Mouse (Mus musculus) bone marrow, adult 2 months (tissue): Measurements from ENCODE around the gene Rassf5. TPM values are rescaled to one million over a fixed set of nuclear protein-coding genes. Genes with fewer than 3 reads are reported as not detected.

Source experiments
- H3K27ac ChIP-seq: fragments of 200-500 bp; 2 replicates; pipeline ENCODE4 v1.5.1; 2012; ENCODE audit warnings: low read depth, mild to moderate bottlenecking, control low read depth, inconsistent platforms, low read length; ENCODE audit not compliant: control insufficient read depth, poor library complexity, insufficient read depth
- H3K4me1 ChIP-seq: fragments of 200-500 bp; 2 replicates; pipeline ENCODE4 v1.6.1; 2011; ENCODE audit warnings: low read length; ENCODE audit not compliant: control insufficient read depth, insufficient read depth
- H3K4me3 ChIP-seq: fragments of 200-500 bp; replicated peaks from 2 replicates; pipeline ENCODE3; 2011; ENCODE audit warnings: mild to moderate bottlenecking, low read depth, low read length, control low read depth; ENCODE audit not compliant: control insufficient read depth
- CTCF ChIP-seq: fragments of 200-500 bp; IDR thresholded peaks from 2 replicates; pipeline ENCODE4 v1.5.1; 2011; ENCODE audit warnings: low read length, control low read depth; ENCODE audit not compliant: control insufficient read depth, insufficient read depth
- POLR2A ChIP-seq: fragments of 200-500 bp; IDR thresholded peaks from 2 replicates; pipeline ENCODE4 v1.6.1; 2011; ENCODE audit warnings: low read depth, mild to moderate bottlenecking, control low read depth, low read length, borderline replicate concordance; ENCODE audit not compliant: control insufficient read depth
- WGBS: fragments of 180-500 bp; shearing (Covaris S2); methylation state at CpG from one replicate; pipeline ENCODE4 v1.1.7; 2018; 5-methylcytosine and 5-hydroxymethylcytosine counted together
- polyA plus RNA-seq: library from polyadenylated mRNA; stranded (reverse); fragments of >200 nt; gene quantifications from 2 replicates; pipeline ENCODE4 v1.2.4, GENCODE M21; 2011; ENCODE audit warnings: low replicate concordance; ENCODE audit not compliant: missing spikeins, insufficient read depth, insufficient read length

Gene Rassf5
- polyA plus RNA-seq, 1 experiment = 21.8 TPM

DNA sequence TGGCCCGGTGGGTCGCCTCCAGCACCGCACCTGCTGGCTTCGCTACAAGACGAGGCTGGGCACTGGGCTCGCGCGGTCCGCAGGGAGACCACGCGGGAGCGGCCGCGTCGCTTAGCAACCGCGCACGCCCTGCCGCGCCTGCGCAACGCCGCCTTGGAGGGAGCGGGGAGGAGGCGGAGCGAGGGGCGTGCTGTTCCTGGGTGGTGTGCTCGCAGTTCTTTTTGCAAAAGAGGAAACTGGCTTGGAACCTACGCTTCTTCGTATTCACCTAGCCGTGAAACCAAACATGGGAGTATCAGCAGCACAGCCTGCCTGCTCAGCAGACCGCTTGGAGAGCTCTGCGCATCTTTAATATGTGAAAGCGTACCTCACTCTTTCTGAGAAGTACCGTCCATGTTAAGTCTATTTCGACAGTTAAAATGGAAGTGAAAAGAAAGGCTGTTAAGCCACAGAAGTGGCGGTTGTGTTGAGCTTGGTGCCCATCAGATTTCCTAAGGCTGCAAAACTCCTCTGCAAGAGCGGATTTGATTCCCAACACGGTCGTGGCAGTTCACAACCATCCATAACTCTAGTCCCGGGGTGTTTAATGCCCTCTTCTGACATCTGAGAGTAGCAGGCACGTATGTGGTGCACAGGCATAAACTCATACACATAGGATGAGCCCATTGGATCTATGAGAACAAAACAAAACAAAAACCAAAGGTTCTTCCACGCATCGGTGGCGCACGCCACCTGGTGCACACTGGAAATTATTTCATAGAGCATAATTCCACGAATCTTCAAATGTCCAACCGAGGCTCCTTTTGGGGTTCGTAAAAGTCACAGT is 106.7 kb downstream of the Rassf5 start, which contains the start of gene Dyrk3:
TSS of gene Dyrk3 (minus strand) at position 150 of the 826 bp plus-strand sequence.
- Histone ChIP-seq H3K4me1 (peaks cover 4% of the 10 kb centered on the region; the same call in 1 of the 2 replicates), H3K27ac (peak within 1 kb of the TSS; percentile 82), H3K4me3 (peak within 1 kb of the TSS; percentile 73)
- TF ChIP-seq CTCF = peak; percentile 59; the same call in 1 of the 2 replicates
- peak; percentile 61 for TF ChIP-seq POLR2A
- WGBS = under 1% methylated on average over 49 of the region's 49 CpGs

DNA sequence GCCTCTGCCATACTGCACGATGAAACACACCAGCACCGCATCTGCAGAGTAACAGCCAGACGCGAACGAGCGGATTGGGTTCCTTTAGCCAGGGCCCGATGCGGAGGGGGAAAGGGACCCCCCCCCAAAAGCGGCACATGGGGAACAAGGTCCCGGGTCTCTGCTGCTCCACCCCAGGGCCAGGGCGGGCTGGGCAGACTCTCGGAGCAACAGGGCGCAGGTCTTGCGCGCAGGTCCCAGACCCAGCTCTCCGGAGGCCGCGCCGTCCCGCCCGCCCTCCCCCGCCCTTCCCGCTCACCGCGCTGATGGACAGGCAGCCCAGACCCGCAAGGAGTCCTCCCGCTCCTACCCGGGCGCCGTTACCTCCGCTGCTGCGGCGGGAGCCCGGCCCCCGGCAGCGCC is 107.3 kb downstream of the Rassf5 start:
- no peak for TF ChIP-seq CTCF
- no peak for TF ChIP-seq POLR2A
- Histone ChIP-seq H3K4me1 (peaks cover 4% of the 10 kb centered on the region; the same call in 1 of the 2 replicates), H3K27ac (peak overlapping the region; percentile 59; the same call in 1 of the 2 replicates), H3K4me3 (peak overlapping the region; percentile 73)
- under 1% methylated on average over 36 of the region's 36 CpGs for WGBS

DNA sequence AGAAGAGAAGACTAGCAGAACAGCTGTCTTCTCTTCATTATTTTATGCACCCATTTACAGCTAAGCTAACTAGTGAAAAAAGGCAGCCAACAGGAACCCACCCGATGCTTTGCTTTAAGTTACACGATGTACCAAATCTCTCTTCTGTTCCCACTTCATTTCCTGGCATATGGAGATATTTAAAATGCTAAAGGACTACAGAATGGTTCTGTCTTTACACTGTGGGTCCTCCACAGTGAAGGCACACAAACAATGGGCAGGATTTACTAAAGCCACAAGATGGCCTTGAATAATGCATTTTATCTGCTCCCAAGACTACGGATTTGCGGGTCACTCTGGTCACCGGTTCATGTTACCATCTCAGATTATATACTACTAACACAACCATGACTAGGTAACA is 107.9 kb downstream of the Rassf5 start:
- Histone ChIP-seq H3K4me3 (peak overlapping the region; percentile 22), H3K4me1 (peaks cover 4% of the 10 kb centered on the region; the same call in 1 of the 2 replicates), H3K27ac (no peak overlapping the region)
- TF ChIP-seq POLR2A = no peak
- TF ChIP-seq CTCF = no peak
- 24% methylated on average over 5 of the region's 5 CpGs for WGBS

DNA sequence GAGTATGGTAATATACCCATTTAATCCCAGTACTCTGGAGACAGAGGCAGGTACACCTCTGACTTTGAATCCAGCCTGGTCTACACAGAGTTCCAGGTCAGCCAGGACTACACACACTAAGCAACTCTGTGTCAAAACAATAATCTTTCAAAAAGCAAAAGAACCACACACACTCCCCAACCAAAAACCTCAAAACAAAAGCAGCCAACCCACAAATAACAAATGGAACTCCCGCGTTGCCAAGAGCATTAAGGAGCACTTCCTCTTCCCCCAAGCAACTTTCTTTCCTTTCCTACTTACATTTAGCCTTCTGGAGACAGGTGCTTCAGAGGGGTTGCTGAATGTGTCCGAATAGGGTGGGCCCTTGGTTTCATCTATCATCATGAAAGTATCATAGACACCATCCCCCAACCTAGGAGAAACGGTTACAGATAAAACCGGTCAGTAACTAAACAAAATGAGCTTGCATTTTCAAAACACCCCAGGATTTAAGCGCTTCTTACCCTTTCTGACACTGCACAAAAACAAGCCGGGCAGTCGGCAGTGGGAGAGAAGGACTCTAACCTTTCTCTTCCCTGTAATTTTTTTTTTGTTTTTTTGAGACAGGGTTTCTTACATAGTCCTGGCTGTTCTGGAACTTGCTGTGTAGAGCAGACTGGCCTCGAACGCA is 109.0 kb downstream of the Rassf5 start:
- TF ChIP-seq POLR2A (no peak), CTCF (no peak)
- 7% methylated on average over 10 of the region's 10 CpGs for WGBS
- Histone ChIP-seq H3K4me3 (peak overlapping the region; percentile 58), H3K4me1 (peaks cover 4% of the 10 kb centered on the region; the same call in 1 of the 2 replicates), H3K27ac (peak overlapping the region; percentile 38; the same call in 1 of the 2 replicates)

DNA sequence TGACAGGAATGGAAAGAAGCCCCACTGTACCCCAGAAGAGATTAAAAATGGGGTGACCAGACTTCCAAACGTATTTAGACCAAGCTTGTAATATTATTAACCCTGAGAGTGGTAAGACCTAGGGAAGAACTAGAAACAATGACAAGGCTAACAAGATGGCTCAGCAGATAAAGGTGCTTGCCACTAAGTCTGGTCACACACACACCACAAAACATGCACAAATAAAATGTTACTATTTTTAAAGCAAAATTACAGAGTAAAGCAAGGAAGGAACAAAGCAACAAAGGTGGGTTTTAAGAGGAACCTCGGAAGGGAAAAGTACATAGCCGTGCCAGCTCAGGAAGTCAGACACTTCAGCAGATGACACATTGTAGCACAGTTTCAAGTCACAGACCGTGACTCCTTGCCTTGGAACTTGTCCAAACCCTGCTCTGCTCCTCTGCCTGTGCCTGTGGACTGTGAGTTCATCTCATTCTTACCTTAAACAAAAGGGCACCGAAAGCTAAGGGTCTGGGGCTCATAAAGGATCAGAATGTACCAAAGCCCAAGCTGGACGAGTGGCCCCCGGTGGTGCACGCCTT is 110.0 kb downstream of the Rassf5 start:
- H3K27ac ChIP-seq = peak overlapping the region; percentile 49
- TF ChIP-seq POLR2A = no peak
- no peak for TF ChIP-seq CTCF
- H3K4me1 ChIP-seq = peaks cover 1% of the 10 kb centered on the region; the same call in 1 of the 2 replicates
- WGBS = 21% methylated on average over 8 of the region's 8 CpGs
- peak overlapping the region; percentile 46 for H3K4me3 ChIP-seq

DNA sequence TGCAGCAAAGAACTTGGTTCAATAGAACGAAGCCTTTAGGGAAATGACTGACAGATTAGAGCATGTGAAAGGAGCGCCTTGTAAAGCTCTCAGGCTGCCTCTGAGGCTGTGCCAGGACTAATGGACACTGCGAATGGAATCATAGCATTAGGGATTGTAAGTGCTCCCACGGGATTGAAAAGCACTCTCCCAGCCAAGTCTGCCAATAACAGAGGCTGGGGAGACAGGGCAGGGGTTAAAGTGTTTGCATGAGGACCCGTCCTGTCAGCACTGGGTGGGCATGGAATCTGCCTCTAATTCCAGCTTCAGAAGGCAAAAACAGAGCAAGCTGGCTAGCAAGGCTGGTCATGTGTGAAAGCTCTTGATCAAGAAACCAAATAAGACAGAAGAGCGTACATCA is 110.8 kb downstream of the Rassf5 start:
- no peak overlapping the region for H3K27ac ChIP-seq
- WGBS = 89% methylated on average over 6 of the region's 6 CpGs
- peak overlapping the region; percentile 45 for H3K4me3 ChIP-seq
- no peaks in the 10 kb centered on the region; the same call in 1 of the 2 replicates for H3K4me1 ChIP-seq
- TF ChIP-seq POLR2A (no peak), CTCF (no peak)

Other genes starting within 250 kb of the Rassf5 start
- gene Il10, start 225.4 kb downstream of the Rassf5 start, polyA plus RNA-seq = 1.1 TPM in 1 of 2 replicates, not detected in the other
- gene Mapkapk2, start 147.4 kb downstream of the Rassf5 start, polyA plus RNA-seq = 22.7 and 38.1 TPM in 2 replicates
- gene Dyrk3, start 106.9 kb downstream of the Rassf5 start, polyA plus RNA-seq = 7.5 and 13.4 TPM in 2 replicates
- 18.9 and 25.3 TPM in 2 replicates for gene Eif2d, start 92.1 kb downstream of the Rassf5 start, polyA plus RNA-seq
- 12.8 and 40.9 TPM in 2 replicates for gene Ikbke, start 34.3 kb upstream of the Rassf5 start, polyA plus RNA-seq